Mouse (Mus musculus) adrenal gland, adult 18-20 months (tissue): ENCODE measurements at regions not wholly inside any gene's neighbourhood (a gene's known extent, or its start where the extent isn't known, plus 50 kb on each side); places are given as distances from the start of the nearest gene placed in this dataset.
A peak's percentile ranks its signal among the peaks of the same experiment; 100 is the strongest.

Source experiments
- DNase-seq, 2 experiments: peaks; one replicate each; pipeline ENCODE4 v3.0.0; 2021 to 2022; ENCODE audit warnings: low spot score in 2 of 2
- microRNA-seq, 2 experiments: library from miRNA; unstranded; fragments of <30 nt; microRNA quantifications; one replicate each; pipeline ENCODE4 v1.2.0; 2021; ENCODE audit warnings: borderline number of aligned reads in 2 of 2

- no peak for DNase-seq
Observed at GRCm38 (mm10) chr5:141136239-141136638, 105.1 kb upstream of the Sdk1 start.

- no peak for DNase-seq
Observed at GRCm38 (mm10) chr5:141137716-141138115, 103.6 kb upstream of the Sdk1 start.

GRCm38 (mm10) chr5:141138771-141139360 lies 102.4 kb upstream of the Sdk1 start:
- DNase-seq: peak; percentile 25 to 43

- DNase-seq: no peak
Observed at GRCm38 (mm10) chr5:141139361-141139912, 101.9 kb upstream of the Sdk1 start.

- DNase-seq: no peak
Observed at GRCm38 (mm10) chr5:141160391-141160790, 80.9 kb upstream of the Sdk1 start.

- DNase-seq: no peak
Observed at GRCm38 (mm10) chr5:141160956-141161355, 80.3 kb upstream of the Sdk1 start.

- DNase-seq: no peak
Observed at GRCm38 (mm10) chr5:141182442-141182841, 58.8 kb upstream of the Sdk1 start.

- DNase-seq: no peak
Observed at GRCm38 (mm10) chr5:141189033-141189432, 52.3 kb upstream of the Sdk1 start.

Small RNA genes in the stretch of these regions (microRNA-seq; reads per million reads assigned to microRNA genes)
- 0 reads per million in 2 experiments for gene Gm26113
